Mouse (Mus musculus) liver, embryonic 14.5 days (tissue): ENCODE results near the gene Soat2.

Experiments used
- CTCF ChIP-seq: IDR thresholded peaks from 2 replicates; pipeline ENCODE4 v1.5.1; 2016; ENCODE audit warnings: antibody characterized with exemption, low read depth, control low read depth
- EP300 ChIP-seq: IDR thresholded peaks from 2 replicates; pipeline ENCODE4 v1.6.1; 2016; ENCODE audit warnings: antibody characterized with exemption, low read depth

DNA sequence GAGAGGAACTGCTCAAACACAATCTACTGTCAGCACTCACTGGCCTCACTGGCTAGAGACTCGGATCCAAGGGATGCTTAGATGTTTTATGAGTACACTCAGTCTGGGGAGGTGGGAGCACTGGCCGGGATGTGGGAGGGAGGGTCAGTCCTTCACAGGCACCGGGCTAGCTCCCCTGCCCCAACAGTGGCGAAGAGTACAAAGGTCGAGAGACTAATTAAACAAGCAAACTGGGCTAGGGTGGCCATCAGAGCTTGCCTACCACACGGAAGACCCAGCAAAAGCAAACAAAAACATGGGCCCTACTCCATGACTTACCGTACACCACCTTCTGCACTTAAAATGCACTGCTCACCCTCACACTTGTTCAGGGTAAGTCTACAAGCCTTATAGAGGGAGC lies 41.4 kb downstream of the Soat2 start:
- TF ChIP-seq CTCF (no peak), EP300 (no peak)
